Mouse (Mus musculus): ENCODE data around the gene Zzz3. TPM values are rescaled to one million over a fixed set of nuclear protein-coding genes. Genes with fewer than 3 reads are reported as not detected.
A peak's percentile ranks its signal among the peaks of the same experiment; 100 is the strongest.

The Zzz3 gene
- polyA plus RNA-seq (2016; fragmentation: Nextera tagmentation; extraction: Ambion mirVana), result 51.1 and 55.4 TPM in 2 replicates

- Histone ChIP-seq H3K4me3 (peak within 1 kb of the TSS; percentile 91), H3K27ac (replicated peaks) (peak within 1 kb of the TSS; percentile 99), H3K9ac (replicated peaks) (peak within 1 kb of the TSS; percentile 91), H3K36me3 (peaks cover 7% of the 10 kb centered on the region), H3K9me3 (no peaks in the 10 kb centered on the region), H3K27me3 (no peaks in the 10 kb centered on the region), H3K4me2 (replicated peaks) (peak within 1 kb of the TSS; percentile 70), H3K4me1 (peaks cover 19% of the 10 kb centered on the region)
- ATAC-seq (ENCODE audit: low FRiP score, low read depth), result peak; percentile 90
- under 1% methylated on average over 88 of the region's 108 CpGs for WGBS
Observed at GRCm38 (mm10) chr3:152395350-152396277, at the start of gene Zzz3. Gene Zzz3, plus strand, starts transcription at chr3:152395473.

- peak within 1 kb of the TSS; percentile 75 for H3K4me3 ChIP-seq
- no peaks in the 10 kb centered on the region for H3K9me3 ChIP-seq
- no peaks in the 10 kb centered on the region for H3K27me3 ChIP-seq
- 9% methylated on average over 33 of the region's 44 CpGs for WGBS
- peak within 1 kb of the TSS; percentile 63 for H3K27ac ChIP-seq (replicated peaks)
- H3K36me3 ChIP-seq, result no peaks in the 10 kb centered on the region
- H3K4me1 ChIP-seq, result peaks cover 16% of the 10 kb centered on the region
- H3K4me2 ChIP-seq (replicated peaks), result peak within 1 kb of the TSS; percentile 56
- peak within 1 kb of the TSS; percentile 84 for H3K9ac ChIP-seq (replicated peaks)
- peak; percentile 98 for ATAC-seq (ENCODE audit: low FRiP score, low read depth)
Observed at GRCm38 (mm10) chr3:152345732-152346632, 49.3 kb upstream of the Zzz3 start, which contains the start of gene Usp33. Gene Usp33, plus strand, starts transcription at chr3:152346478.

GRCm38 (mm10) chr3:152346633-152347141, 48.6 kb upstream of the Zzz3 start:
- H3K27me3 ChIP-seq, result no peaks in the 10 kb centered on the region
- peak overlapping the region; percentile 84 for H3K9ac ChIP-seq (replicated peaks)
- no peaks in the 10 kb centered on the region for H3K9me3 ChIP-seq
- peaks cover 21% of the 10 kb centered on the region for H3K4me1 ChIP-seq
- peak overlapping the region; percentile 75 for H3K4me3 ChIP-seq
- peak overlapping the region; percentile 63 for H3K27ac ChIP-seq (replicated peaks)
- WGBS, result under 1% methylated on average over 42 of the region's 54 CpGs
- peak overlapping the region; percentile 56 for H3K4me2 ChIP-seq (replicated peaks)
- no peaks in the 10 kb centered on the region for H3K36me3 ChIP-seq
- peak; percentile 79; the same call in 1 of the 2 replicates for ATAC-seq (ENCODE audit: low FRiP score, low read depth)

GRCm38 (mm10) chr3:152347227-152347626, 48.0 kb upstream of the Zzz3 start:
- no peak for ATAC-seq (ENCODE audit: low FRiP score, low read depth)
- H3K27ac ChIP-seq (replicated peaks), result no peak overlapping the region

GRCm38 (mm10) chr3:152348011-152348830, 47.1 kb upstream of the Zzz3 start:
- Histone ChIP-seq H3K27ac (replicated peaks) (no peak overlapping the region), H3K36me3 (no peaks in the 10 kb centered on the region), H3K4me3 (no peak overlapping the region), H3K4me2 (replicated peaks) (no peak overlapping the region), H3K4me1 (peaks cover 26% of the 10 kb centered on the region), H3K9me3 (no peaks in the 10 kb centered on the region), H3K9ac (replicated peaks) (no peak overlapping the region), H3K27me3 (no peaks in the 10 kb centered on the region)
- no peak for ATAC-seq (ENCODE audit: low FRiP score, low read depth)
- 83% methylated on average over 10 of the region's 10 CpGs for WGBS

More at GRCm38 (mm10) chr3:152347227-152347626, 48.0 kb upstream of the Zzz3 start:
- Histone ChIP-seq H3K27me3 (no peaks in the 10 kb centered on the region), H3K36me3 (no peaks in the 10 kb centered on the region), H3K4me1 (peaks cover 21% of the 10 kb centered on the region), H3K4me3 (peak overlapping the region; percentile 75), H3K9ac (replicated peaks) (peak overlapping the region; percentile 84), H3K4me2 (replicated peaks) (peak overlapping the region; percentile 56), H3K9me3 (no peaks in the 10 kb centered on the region)
- 50% methylated on average over 3 of the region's 3 CpGs for WGBS

GRCm38 (mm10) chr3:152350431-152350830, 44.8 kb upstream of the Zzz3 start:
- 89% methylated on average over 3 of the region's 3 CpGs for WGBS
- Histone ChIP-seq H3K27ac (replicated peaks) (no peak overlapping the region), H3K4me1 (peaks cover 32% of the 10 kb centered on the region), H3K9me3 (no peaks in the 10 kb centered on the region), H3K4me3 (no peak overlapping the region), H3K9ac (replicated peaks) (no peak overlapping the region), H3K4me2 (replicated peaks) (no peak overlapping the region), H3K27me3 (no peaks in the 10 kb centered on the region), H3K36me3 (no peaks in the 10 kb centered on the region)
- ATAC-seq (ENCODE audit: low FRiP score, low read depth), result no peak

- H3K4me3 ChIP-seq, result no peak overlapping the region
- ATAC-seq (ENCODE audit: low FRiP score, low read depth), result no peak
Observed at GRCm38 (mm10) chr3:152350966-152351365, 44.3 kb upstream of the Zzz3 start.

GRCm38 (mm10) chr3:152352289-152352688, 43.0 kb upstream of the Zzz3 start:
- Histone ChIP-seq H3K9me3 (no peaks in the 10 kb centered on the region), H3K4me1 (peaks cover 30% of the 10 kb centered on the region), H3K9ac (replicated peaks) (no peak overlapping the region), H3K27me3 (no peaks in the 10 kb centered on the region), H3K4me2 (replicated peaks) (no peak overlapping the region), H3K4me3 (no peak overlapping the region), H3K27ac (replicated peaks) (no peak overlapping the region), H3K36me3 (no peaks in the 10 kb centered on the region)
- 94% methylated on average over 4 of the region's 4 CpGs for WGBS
- ATAC-seq (ENCODE audit: low FRiP score, low read depth), result no peak

More at GRCm38 (mm10) chr3:152350966-152351365, 44.3 kb upstream of the Zzz3 start:
- Histone ChIP-seq H3K4me1 (peaks cover 32% of the 10 kb centered on the region), H3K9ac (replicated peaks) (no peak overlapping the region), H3K27ac (replicated peaks) (no peak overlapping the region), H3K4me2 (replicated peaks) (no peak overlapping the region), H3K9me3 (no peaks in the 10 kb centered on the region), H3K36me3 (no peaks in the 10 kb centered on the region), H3K27me3 (no peaks in the 10 kb centered on the region)
- WGBS, result 90% methylated on average over 5 of the region's 5 CpGs

- Histone ChIP-seq H3K9me3 (no peaks in the 10 kb centered on the region), H3K36me3 (peaks cover 2% of the 10 kb centered on the region; the same call in 1 of the 2 replicates), H3K27ac (replicated peaks) (0 out of 2 replicates have a peak overlapping the region, but pooled peaks have one; percentile 20), H3K9ac (replicated peaks) (no peak overlapping the region), H3K27me3 (no peaks in the 10 kb centered on the region), H3K4me2 (replicated peaks) (no peak overlapping the region), H3K4me3 (no peak overlapping the region), H3K4me1 (peaks cover 21% of the 10 kb centered on the region; the same call in 1 of the 2 replicates)
- ATAC-seq (ENCODE audit: low FRiP score, low read depth), result no peak
- 74% methylated on average over 10 of the region's 10 CpGs for WGBS
Observed at GRCm38 (mm10) chr3:152353434-152354177, 41.7 kb upstream of the Zzz3 start.

GRCm38 (mm10) chr3:152355361-152355760, 39.9 kb upstream of the Zzz3 start:
- Histone ChIP-seq H3K9ac (replicated peaks) (no peak overlapping the region), H3K4me3 (no peak overlapping the region), H3K9me3 (no peaks in the 10 kb centered on the region), H3K4me1 (peaks cover 16% of the 10 kb centered on the region; the same call in 1 of the 2 replicates), H3K27me3 (no peaks in the 10 kb centered on the region), H3K4me2 (replicated peaks) (no peak overlapping the region), H3K27ac (replicated peaks) (no peak overlapping the region), H3K36me3 (peaks cover 11% of the 10 kb centered on the region)
- WGBS, result 91% methylated on average over 5 of the region's 5 CpGs
- ATAC-seq (ENCODE audit: low FRiP score, low read depth), result no peak
